In the genomic region with DNA sequence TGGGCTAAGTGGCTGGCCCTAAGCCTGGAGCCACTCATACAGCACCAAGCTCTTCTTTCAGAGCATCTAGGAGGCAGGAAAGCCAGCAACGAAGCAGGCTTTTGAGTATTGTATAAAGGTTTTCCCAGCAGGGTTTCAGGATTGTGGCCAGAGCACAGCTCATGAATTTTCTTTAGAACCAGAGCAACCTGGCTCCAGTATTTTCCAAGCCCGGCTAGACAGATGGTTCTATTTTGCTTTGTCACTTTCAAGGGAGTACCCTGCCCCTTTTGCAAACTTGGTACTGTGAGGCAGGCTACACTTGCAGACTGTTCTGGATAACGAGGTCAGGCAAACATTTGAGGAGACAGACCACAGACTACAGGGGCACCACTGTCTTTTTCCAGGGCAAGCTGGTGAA, we compare ENCODE assay signal across 9 mouse cellular contexts. TPM values are rescaled to one million over a fixed set of nuclear protein-coding genes. Genes with fewer than 3 reads are reported as not detected.
DNase-seq lines count a peak whose midpoint lies in the region; ATAC-seq and TF ChIP-seq lines count a peak whose summit lies in the region.
"Had no signal": no experiment of that assay in that cellular context is flagged by ENCODE, and none has a peak within 500 bp of the region (broad histone marks: within the 10 kb centered on the region; RNA-seq: fewer than 3 reads in every experiment).

No protein-coding gene starts in this region.

- H3K4me1 ChIP-seq in forebrain, embryonic 13.5 days = peaks cover 7% of the 10 kb centered on the region
- 0 out of 2 replicates have a peak, but pooled peaks cover 7% of the 10 kb centered on the region for H3K4me1 ChIP-seq in forebrain, embryonic 12.5 days
- no peaks in the 10 kb centered on the region for H3K4me1 ChIP-seq in midbrain, embryonic 15.5 days
- H3K4me1 ChIP-seq in midbrain, embryonic 11.5 days (ENCODE audit: control insufficient read depth, insufficient read depth, low read length) = no peaks in the 10 kb centered on the region
- no peaks in the 10 kb centered on the region for H3K4me1 ChIP-seq in forebrain, postnatal 0 days (ENCODE audit: insufficient read depth)
- peaks cover 25% of the 10 kb centered on the region for H3K4me1 ChIP-seq in limb, embryonic 13.5 days

- ATAC-seq in forebrain, embryonic 13.5 days = peak; percentile 61
- ATAC-seq in forebrain, embryonic 12.5 days (ENCODE audit: low FRiP score) = no peak
- ATAC-seq in midbrain, embryonic 15.5 days (replicated peaks) = 0 out of 2 replicates have a peak, but pooled peaks have one; percentile 58
- ATAC-seq in midbrain, embryonic 11.5 days (ENCODE audit: low FRiP score) = no peak
- ATAC-seq in forebrain, postnatal 0 days = peak; percentile 85
- ATAC-seq in limb, embryonic 13.5 days (ENCODE audit: low FRiP score, low read depth) = peak; percentile 84

- no peak for TF ChIP-seq CTCF in forebrain, postnatal 0 days (IDR thresholded peaks at IDR 0.05; ENCODE audit: low read depth)
- no peak for TF ChIP-seq CTCF in gastrocnemius, adult 2 months (IDR thresholded peaks at IDR 0.05)

- DNase-seq in midbrain, embryonic 11.5 days (ENCODE audit: low spot score, missing footprints) = no peak
- DNase-seq in forebrain, postnatal 0 days = peak; percentile 39
- DNase-seq in adrenal gland, postnatal 10 days = no peak
- DNase-seq in gastrocnemius, adult 2 months = no peak

- no peaks in the 10 kb centered on the region for H3K27me3 ChIP-seq in forebrain, embryonic 13.5 days
- H3K27me3 ChIP-seq in forebrain, embryonic 12.5 days = no peaks in the 10 kb centered on the region
- H3K27me3 ChIP-seq in midbrain, embryonic 15.5 days (replicated peaks) = no peaks in the 10 kb centered on the region
- no peaks in the 10 kb centered on the region for H3K27me3 ChIP-seq in midbrain, embryonic 11.5 days (ENCODE audit: control insufficient read depth, insufficient read depth, low read length)
- H3K27me3 ChIP-seq in forebrain, postnatal 0 days (ENCODE audit: insufficient read depth, low read length) = no peaks in the 10 kb centered on the region
- H3K27me3 ChIP-seq in limb, embryonic 13.5 days = no peaks in the 10 kb centered on the region

- H3K9ac ChIP-seq in forebrain, embryonic 13.5 days = no peak overlapping the region
- H3K9ac ChIP-seq in forebrain, embryonic 12.5 days = no peak overlapping the region
- H3K9ac ChIP-seq in midbrain, embryonic 15.5 days = no peak overlapping the region
- no peak overlapping the region for H3K9ac ChIP-seq in midbrain, embryonic 11.5 days (ENCODE audit: low read length)
- no peak overlapping the region for H3K9ac ChIP-seq in forebrain, postnatal 0 days
- H3K9ac ChIP-seq in limb, embryonic 13.5 days = no peak overlapping the region

- intact Hi-C loops in gastrocnemius, adult 2 months (cut with DNase I) = no loop called here

- no peak overlapping the region for H3K4me2 ChIP-seq in forebrain, embryonic 13.5 days
- no peak overlapping the region for H3K4me2 ChIP-seq in forebrain, embryonic 12.5 days
- no peak overlapping the region for H3K4me2 ChIP-seq in midbrain, embryonic 15.5 days
- H3K4me2 ChIP-seq in midbrain, embryonic 11.5 days = no peak overlapping the region
- H3K4me2 ChIP-seq in forebrain, postnatal 0 days (ENCODE audit: low read depth) = no peak overlapping the region
- H3K4me2 ChIP-seq in limb, embryonic 13.5 days (replicated peaks) = no peak overlapping the region

- WGBS in forebrain, embryonic 13.5 days = 7% methylated on average over 3 of the region's 3 CpGs
- 12% methylated on average over 3 of the region's 3 CpGs for WGBS in forebrain, embryonic 12.5 days
- WGBS in midbrain, embryonic 15.5 days = 17% methylated on average over 3 of the region's 3 CpGs
- 35% methylated on average over 3 of the region's 3 CpGs for WGBS in midbrain, embryonic 11.5 days
- 4% methylated on average over 3 of the region's 3 CpGs for WGBS in forebrain, postnatal 0 days
- WGBS in limb, embryonic 13.5 days = 13% methylated on average over 3 of the region's 3 CpGs

- H3K36me3 ChIP-seq in forebrain, embryonic 13.5 days (ENCODE audit: poor library complexity, severe bottlenecking) = no peaks in the 10 kb centered on the region
- no peaks in the 10 kb centered on the region for H3K36me3 ChIP-seq in forebrain, embryonic 12.5 days (replicated peaks)
- no peaks in the 10 kb centered on the region for H3K36me3 ChIP-seq in midbrain, embryonic 15.5 days (replicated peaks)
- H3K36me3 ChIP-seq in midbrain, embryonic 11.5 days (ENCODE audit: control insufficient read depth, insufficient read depth, low read length) = no peaks in the 10 kb centered on the region
- H3K36me3 ChIP-seq in forebrain, postnatal 0 days (ENCODE audit: insufficient read depth) = no peaks in the 10 kb centered on the region
- no peaks in the 10 kb centered on the region for H3K36me3 ChIP-seq in limb, embryonic 13.5 days

- H3K4me3 ChIP-seq in forebrain, embryonic 13.5 days = no peak overlapping the region
- H3K4me3 ChIP-seq in forebrain, embryonic 12.5 days (replicated peaks) = no peak overlapping the region
- H3K4me3 ChIP-seq in midbrain, embryonic 15.5 days = no peak overlapping the region
- no peak overlapping the region for H3K4me3 ChIP-seq in midbrain, embryonic 11.5 days (ENCODE audit: low read depth, low read length)
- H3K4me3 ChIP-seq in forebrain, postnatal 0 days (ENCODE audit: low read depth, low read length) = no peak overlapping the region
- no peak overlapping the region for H3K4me3 ChIP-seq in limb, embryonic 13.5 days
- no peak overlapping the region for H3K4me3 ChIP-seq in gastrocnemius, adult 2 months

- H3K9me3 ChIP-seq in forebrain, embryonic 13.5 days (replicated peaks) = no peaks in the 10 kb centered on the region
- H3K9me3 ChIP-seq in forebrain, embryonic 12.5 days = no peaks in the 10 kb centered on the region
- no peaks in the 10 kb centered on the region for H3K9me3 ChIP-seq in midbrain, embryonic 15.5 days
- no peaks in the 10 kb centered on the region for H3K9me3 ChIP-seq in midbrain, embryonic 11.5 days (ENCODE audit: control insufficient read depth, low read length)
- no peaks in the 10 kb centered on the region for H3K9me3 ChIP-seq in forebrain, postnatal 0 days (ENCODE audit: low read length)
- no peaks in the 10 kb centered on the region for H3K9me3 ChIP-seq in limb, embryonic 13.5 days

- no peak overlapping the region for H3K27ac ChIP-seq in forebrain, embryonic 13.5 days
- H3K27ac ChIP-seq in forebrain, embryonic 12.5 days = no peak overlapping the region
- no peak overlapping the region for H3K27ac ChIP-seq in midbrain, embryonic 15.5 days
- no peak overlapping the region for H3K27ac ChIP-seq in midbrain, embryonic 11.5 days (ENCODE audit: low read depth, low read length)
- H3K27ac ChIP-seq in forebrain, postnatal 0 days (ENCODE audit: low read depth, low read length) = no peak overlapping the region
- H3K27ac ChIP-seq in limb, embryonic 13.5 days = peak overlapping the region; percentile 81
- no peak overlapping the region for H3K27ac ChIP-seq in gastrocnemius, adult 2 months
- H3K27ac ChIP-seq: macrophage had no signal

RNA-seq across cellular contexts. Expression of a gene that starts 40.3 kb away (rescaled TPM):
- polyA plus RNA-seq in forebrain, embryonic 13.5 days (2015; fragmentation: Nextera tagmentation; extraction: Ambion mirVana) = 0.37 and 0.53 TPM in 2 replicates
- 3.4 and 4.1 TPM in 2 replicates for polyA plus RNA-seq in forebrain, embryonic 12.5 days (2016; fragmentation: Nextera tagmentation; extraction: Ambion mirVana)
- 0.81 and 1.1 TPM in 2 replicates for polyA plus RNA-seq in midbrain, embryonic 15.5 days (2015; fragmentation: Nextera tagmentation; extraction: Ambion mirVana)
- 1.7 and 2.1 TPM in 2 replicates for polyA plus RNA-seq in midbrain, embryonic 11.5 days (2014; fragmentation: Nextera tagmentation; extraction: Ambion mirVana)
- 3.3 and 3.8 TPM in 2 replicates for total RNA-seq in forebrain, postnatal 0 days (2014; rRNA removed)
- 0.86 and 1.2 TPM in 2 replicates for polyA plus RNA-seq in forebrain, postnatal 0 days (2015; fragmentation: Nextera tagmentation; extraction: Ambion mirVana)
- 48.0 and 49.1 TPM in 2 replicates for polyA plus RNA-seq in limb, embryonic 13.5 days (2015; fragmentation: Nextera tagmentation; extraction: Ambion mirVana)
- total RNA-seq in adrenal gland, postnatal 10 days (2021) = 10 to 100 TPM; 24.5 to 34.6 TPM
- 1 to 10 TPM; 4.8 to 5.1 TPM for total RNA-seq in gastrocnemius, adult 2 months (2021)

Comparison
In these comparisons a context has a peak if more than half of its experiments do, and no peak if none do; other contexts are left out.
1. ATAC-seq: peak in forebrain, embryonic 13.5 days (single experiment), midbrain, embryonic 15.5 days (single experiment), forebrain, postnatal 0 days (single experiment) and limb, embryonic 13.5 days (single experiment); none in forebrain, embryonic 12.5 days (single experiment) and midbrain, embryonic 11.5 days (single experiment).